8 mouse cellular contexts compared by ENCODE assay signal in the genomic region with DNA sequence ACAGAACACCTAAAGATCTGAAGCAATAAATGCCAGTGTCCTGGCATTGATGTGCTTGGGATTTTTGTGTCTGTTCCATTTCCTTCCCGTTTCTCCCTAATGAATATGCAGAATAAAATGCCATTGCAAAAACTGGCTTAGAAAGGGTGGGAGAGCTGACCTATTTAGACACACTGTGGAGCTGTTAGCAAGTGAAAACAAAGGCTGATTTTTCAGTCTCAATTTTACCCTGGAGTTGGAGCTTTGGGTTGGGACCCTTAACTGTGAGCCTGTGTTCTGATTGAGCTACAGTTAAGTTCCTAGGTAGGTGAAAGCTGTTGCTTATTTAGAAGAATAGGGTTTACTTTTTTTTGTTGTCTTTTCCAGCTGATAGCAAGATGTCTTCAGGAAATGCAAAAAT. TPM values are rescaled to one million over a fixed set of nuclear protein-coding genes. Genes with fewer than 3 reads are reported as not detected.
DNase-seq lines count a peak whose midpoint lies in the region; ATAC-seq and TF ChIP-seq lines count a peak whose summit lies in the region.

No protein-coding gene starts in this region.

- no peak for TF ChIP-seq CTCF in lung, embryonic 14.5 days (IDR thresholded peaks at IDR 0.05; ENCODE audit: low read depth)
- TF ChIP-seq CTCF in embryonic fibroblast, embryonic 13.5 days (IDR thresholded peaks at IDR 0.05; ENCODE audit: borderline replicate concordance, insufficient read depth, low read length): no peak
- no peak for TF ChIP-seq CTCF in small intestine, adult 2 months (IDR thresholded peaks at IDR 0.05; ENCODE audit: extremely low read depth, insufficient read length, insufficient replicate concordance, low read depth, low read length)

- no peak overlapping the region for H3K27ac ChIP-seq in lung, embryonic 14.5 days (ENCODE audit: low read depth)
- H3K27ac ChIP-seq in embryonic fibroblast, embryonic 13.5 days (ENCODE audit: insufficient read depth, low read length): no peak overlapping the region
- H3K27ac ChIP-seq in limb, embryonic 12.5 days: no peak overlapping the region
- peak overlapping the region; percentile 83 for H3K27ac ChIP-seq in small intestine, adult 2 months (ENCODE audit: insufficient read depth, low read depth, low read length)

- peaks cover 43% of the 10 kb centered on the region for H3K36me3 ChIP-seq in lung, embryonic 14.5 days (ENCODE audit: insufficient read depth)
- H3K36me3 ChIP-seq in limb, embryonic 12.5 days: peaks cover 41% of the 10 kb centered on the region
- peaks cover 30% of the 10 kb centered on the region for H3K36me3 ChIP-seq in small intestine, adult 2 months (ENCODE audit: control insufficient read depth, insufficient read depth, low read length)

- peak overlapping the region; percentile 77; the same call in 1 of the 2 replicates for H3K9ac ChIP-seq in lung, embryonic 14.5 days
- peak overlapping the region; percentile 82 for H3K9ac ChIP-seq in limb, embryonic 12.5 days (replicated peaks)

- H3K4me1 ChIP-seq in lung, embryonic 14.5 days (ENCODE audit: insufficient read depth): peaks cover 4% of the 10 kb centered on the region; the same call in 1 of the 2 replicates
- H3K4me1 ChIP-seq in embryonic fibroblast, embryonic 13.5 days (ENCODE audit: control insufficient read depth, insufficient read depth, low read length): peaks cover 3% of the 10 kb centered on the region; the same call in 1 of the 2 replicates
- peaks cover 16% of the 10 kb centered on the region for H3K4me1 ChIP-seq in limb, embryonic 12.5 days (replicated peaks)
- peaks cover 10% of the 10 kb centered on the region; the same call in 1 of the 2 replicates for H3K4me1 ChIP-seq in small intestine, adult 2 months (ENCODE audit: control insufficient read depth, insufficient read depth, insufficient read length, low read length)

- H3K4me3 ChIP-seq in lung, embryonic 14.5 days (ENCODE audit: low read depth, low read length): peak overlapping the region; percentile 53
- peak overlapping the region; percentile 79 for H3K4me3 ChIP-seq in embryonic fibroblast, embryonic 13.5 days (ENCODE audit: insufficient read depth, low read length)
- H3K4me3 ChIP-seq in limb, embryonic 12.5 days (replicated peaks): peak overlapping the region; percentile 73
- no peak overlapping the region for H3K4me3 ChIP-seq in small intestine, adult 2 months (ENCODE audit: low read depth, low read length)

- no peak for DNase-seq in lung, embryonic 14.5 days
- no peak for DNase-seq in lung, postnatal 4 days
- no peak for DNase-seq in layer of hippocampus, adult 8-10 months (ENCODE audit: low spot score in 2 of 2)
- no peak for DNase-seq in gastrocnemius, postnatal 10 days
- DNase-seq in urinary bladder, postnatal 36 days (ENCODE audit: low spot score in 2 of 2): no peak

- 26% methylated on average over 1 of the region's 1 CpGs for WGBS in lung, embryonic 14.5 days
- 41% methylated on average over 1 of the region's 1 CpGs for WGBS in limb, embryonic 12.5 days
- WGBS in small intestine, adult 2 months: 9% methylated on average over 1 of the region's 1 CpGs

- no peaks in the 10 kb centered on the region for H3K9me3 ChIP-seq in lung, embryonic 14.5 days (ENCODE audit: low read depth, low read length)
- H3K9me3 ChIP-seq in limb, embryonic 12.5 days: no peaks in the 10 kb centered on the region

- peak overlapping the region; percentile 84 for H3K4me2 ChIP-seq in lung, embryonic 14.5 days
- H3K4me2 ChIP-seq in limb, embryonic 12.5 days: peak overlapping the region; percentile 76

- no peak for TF ChIP-seq POLR2A in embryonic fibroblast, embryonic 13.5 days (IDR thresholded peaks at IDR 0.05; ENCODE audit: low read depth, low read length)
- no peak for TF ChIP-seq POLR2A in small intestine, adult 2 months (IDR thresholded peaks at IDR 0.05; ENCODE audit: low read depth, low read length)

- ATAC-seq in lung, embryonic 14.5 days (ENCODE audit: insufficient read depth): no peak
- no peak for ATAC-seq in limb, embryonic 12.5 days (ENCODE audit: insufficient number of reproducible peaks, insufficient read depth, low FRiP score, low TSS enrichment, low read depth)

- no peaks in the 10 kb centered on the region for H3K27me3 ChIP-seq in lung, embryonic 14.5 days (ENCODE audit: insufficient read depth, low read length)
- H3K27me3 ChIP-seq in limb, embryonic 12.5 days: no peaks in the 10 kb centered on the region
- H3K27me3 ChIP-seq in small intestine, adult 2 months (ENCODE audit: control insufficient read depth, insufficient read depth, low read length): no peaks in the 10 kb centered on the region

RNA-seq across cellular contexts. Expression of gene Prdx1, which starts 1.7 kb away (rescaled TPM):
- polyA plus RNA-seq in lung, embryonic 14.5 days (2014; fragmentation: Nextera tagmentation; extraction: Ambion mirVana): 1,429 and 1,485 TPM in 2 replicates
- polyA plus RNA-seq in embryonic fibroblast, embryonic 13.5 days (2011; ENCODE audit: insufficient read length, low read depth, missing spikeins): 887 and 980 TPM in 2 replicates
- polyA plus RNA-seq in limb, embryonic 12.5 days (2016; fragmentation: Nextera tagmentation; extraction: Ambion mirVana): 1,153 and 1,285 TPM in 2 replicates
- polyA plus RNA-seq in small intestine, adult 2 months (2012; rRNA removed): 40.5 and 74.0 TPM in 2 replicates
- total RNA-seq in layer of hippocampus, adult 8-10 months (2022): 100 to 1,000 TPM; 181 to 205 (median 195) TPM
- total RNA-seq in gastrocnemius, postnatal 10 days (2021): 100 to 1,000 TPM; 241 to 242 TPM

RNA-seq across cellular contexts. Expression of gene Mmachc, which starts 21.2 kb away (rescaled TPM):
- 18.0 and 20.7 TPM in 2 replicates for polyA plus RNA-seq in lung, embryonic 14.5 days (2014; fragmentation: Nextera tagmentation; extraction: Ambion mirVana)
- 18.6 and 22.6 TPM in 2 replicates for polyA plus RNA-seq in embryonic fibroblast, embryonic 13.5 days (2011; ENCODE audit: insufficient read length, low read depth, missing spikeins)
- polyA plus RNA-seq in limb, embryonic 12.5 days (2016; fragmentation: Nextera tagmentation; extraction: Ambion mirVana): 25.2 and 27.9 TPM in 2 replicates
- polyA plus RNA-seq in small intestine, adult 2 months (2012; rRNA removed): 2.0 and 2.1 TPM in 2 replicates
- total RNA-seq in layer of hippocampus, adult 8-10 months (2022): 10 to 100 TPM; 15.4 to 20.4 (median 17.5) TPM
- 10 to 100 TPM; 23.0 to 25.6 TPM for total RNA-seq in gastrocnemius, postnatal 10 days (2021)

RNA-seq across cellular contexts. Expression of gene Ccdc163, which starts 21.3 kb away (rescaled TPM):
- polyA plus RNA-seq in lung, embryonic 14.5 days (2014; fragmentation: Nextera tagmentation; extraction: Ambion mirVana): 30.0 and 35.1 TPM in 2 replicates
- 21.8 and 33.8 TPM in 2 replicates for polyA plus RNA-seq in embryonic fibroblast, embryonic 13.5 days (2011; ENCODE audit: insufficient read length, low read depth, missing spikeins)
- polyA plus RNA-seq in limb, embryonic 12.5 days (2016; fragmentation: Nextera tagmentation; extraction: Ambion mirVana): 27.1 and 27.5 TPM in 2 replicates
- 5.0 and 8.9 TPM in 2 replicates for polyA plus RNA-seq in small intestine, adult 2 months (2012; rRNA removed)
- 1 to 10 TPM; 4.9 to 8.9 (median 6.2) TPM for total RNA-seq in layer of hippocampus, adult 8-10 months (2022)
- 1 to 10 TPM; 5.0 to 7.5 TPM for total RNA-seq in gastrocnemius, postnatal 10 days (2021)

RNA-seq across cellular contexts. Expression of gene Tesk2, which starts 33.7 kb away (rescaled TPM):
- 6.6 and 7.8 TPM in 2 replicates for polyA plus RNA-seq in lung, embryonic 14.5 days (2014; fragmentation: Nextera tagmentation; extraction: Ambion mirVana)
- 6.3 and 7.8 TPM in 2 replicates for polyA plus RNA-seq in embryonic fibroblast, embryonic 13.5 days (2011; ENCODE audit: insufficient read length, low read depth, missing spikeins)
- 13.2 and 13.5 TPM in 2 replicates for polyA plus RNA-seq in limb, embryonic 12.5 days (2016; fragmentation: Nextera tagmentation; extraction: Ambion mirVana)
- 5.5 and 25.6 TPM in 2 replicates for polyA plus RNA-seq in small intestine, adult 2 months (2012; rRNA removed)
- total RNA-seq in layer of hippocampus, adult 8-10 months (2022): 1 to 10 TPM; 4.1 to 5.9 (median 4.7) TPM
- 1 to 10 TPM; 2.9 to 3.0 TPM for total RNA-seq in gastrocnemius, postnatal 10 days (2021)

RNA-seq across cellular contexts. Expression of gene Akr1a1, which starts 35.6 kb away (rescaled TPM):
- polyA plus RNA-seq in lung, embryonic 14.5 days (2014; fragmentation: Nextera tagmentation; extraction: Ambion mirVana): 759 and 786 TPM in 2 replicates
- polyA plus RNA-seq in embryonic fibroblast, embryonic 13.5 days (2011; ENCODE audit: insufficient read length, low read depth, missing spikeins): 575 and 597 TPM in 2 replicates
- 634 and 637 TPM in 2 replicates for polyA plus RNA-seq in limb, embryonic 12.5 days (2016; fragmentation: Nextera tagmentation; extraction: Ambion mirVana)
- 304 and 652 TPM in 2 replicates for polyA plus RNA-seq in small intestine, adult 2 months (2012; rRNA removed)
- total RNA-seq in layer of hippocampus, adult 8-10 months (2022): 100 to 1,000 TPM; 403 to 423 (median 409) TPM
- total RNA-seq in gastrocnemius, postnatal 10 days (2021): 100 to 1,000 TPM; 300 to 334 TPM

Comparison
In these comparisons a context has a peak if more than half of its experiments do, and no peak if none do; other contexts are left out.
1. RNA of gene Prdx1, which starts 1.7 kb away (polyA plus RNA-seq): 1,429 to 1,485 TPM in lung, embryonic 14.5 days, 1,153 to 1,285 TPM in limb, embryonic 12.5 days and 887 to 980 TPM in embryonic fibroblast, embryonic 13.5 days; 40.5 to 74.0 TPM in small intestine, adult 2 months; every median in the first group is over 10 times any median in the second.